Mouse (Mus musculus): ENCODE measurements around the gene Calhm5.

Calhm5 gene

DNA sequence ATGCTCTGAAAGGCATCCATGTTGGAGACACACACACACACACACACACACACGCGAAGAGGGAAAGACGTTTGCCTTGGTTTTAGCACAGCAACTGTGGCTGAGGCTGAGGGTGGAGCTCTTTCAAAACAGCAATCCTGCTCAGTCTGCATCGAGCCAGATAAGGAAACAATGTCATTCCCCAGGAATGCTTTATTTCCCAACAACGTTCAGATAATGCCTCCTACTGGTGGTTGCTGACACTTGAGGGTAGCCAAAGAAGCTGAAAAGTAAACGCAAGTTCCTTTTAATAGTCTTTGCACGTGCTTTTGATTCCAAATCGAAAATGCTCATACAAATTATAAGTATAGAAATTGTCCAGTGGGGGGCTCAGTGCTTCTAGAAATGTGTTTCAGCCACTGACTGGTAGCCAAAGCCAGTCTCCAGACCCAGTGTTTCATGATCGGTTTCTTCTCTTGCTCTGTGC lies at the start of gene Calhm5:
Gene Calhm5, minus strand, starts transcription at position 102 of the 466 bp plus-strand sequence.
- DNase-seq (ENCODE audit: inconsistent ontology term): peak; percentile 69

DNA sequence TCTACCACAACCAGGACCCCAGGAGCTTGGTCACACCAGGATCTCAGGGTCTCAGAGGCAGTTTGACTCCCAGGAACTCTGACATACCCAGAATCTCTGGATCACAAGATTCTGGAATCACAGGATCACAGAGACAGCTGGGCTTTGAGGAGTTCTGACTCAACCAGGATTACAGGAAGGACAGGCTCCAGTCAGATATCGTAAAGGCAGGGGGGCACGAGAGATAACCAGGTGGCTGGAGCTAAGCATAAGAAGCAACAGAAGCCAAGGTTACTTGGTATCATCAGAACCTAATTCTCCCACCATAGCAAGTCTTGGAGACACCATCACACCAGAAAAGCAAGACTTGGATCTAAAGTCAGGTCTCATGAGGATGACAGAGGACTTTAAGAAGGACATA lies 45.4 kb upstream of the Calhm5 start:
- DNase-seq (ENCODE audit: inconsistent ontology term): no peak

DNA sequence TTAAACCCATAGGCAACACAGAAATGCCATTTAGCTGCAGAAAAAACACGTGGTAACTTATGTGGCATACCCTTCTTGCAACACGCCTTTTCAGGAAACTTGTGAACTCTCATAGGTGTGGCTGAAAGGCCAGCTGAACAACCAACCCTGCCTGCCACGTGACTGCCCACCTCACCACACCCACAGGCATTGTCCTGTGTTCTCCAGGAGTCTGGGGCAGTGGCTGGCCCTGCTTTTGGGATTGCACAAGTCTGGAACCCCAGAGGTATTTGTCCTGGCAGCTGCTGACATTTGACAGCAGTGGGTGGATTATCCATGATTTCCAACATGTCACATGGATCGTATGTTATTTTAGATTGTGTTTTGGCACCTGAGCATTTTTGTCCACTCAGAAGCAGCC lies 43.4 kb upstream of the Calhm5 start:
- DNase-seq (ENCODE audit: inconsistent ontology term): no peak

DNA sequence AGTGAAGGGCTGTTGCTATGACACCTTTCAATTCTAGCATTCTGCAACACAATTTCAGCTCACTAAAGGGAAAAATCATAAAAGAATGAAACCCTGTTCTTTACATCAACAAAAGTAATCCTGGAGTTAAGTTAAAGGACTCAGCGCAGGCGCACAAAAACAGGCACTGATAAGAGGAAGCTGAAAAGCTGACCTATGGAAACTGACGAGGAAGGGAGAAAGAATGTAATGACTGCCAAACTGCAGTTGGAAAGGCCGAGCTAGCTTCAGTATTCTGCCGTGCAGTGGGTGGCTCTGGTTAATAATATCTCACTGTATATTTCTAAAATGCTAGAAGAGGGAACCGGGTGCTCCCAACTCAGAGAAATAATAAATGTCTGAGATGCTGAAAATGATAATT lies 41.7 kb upstream of the Calhm5 start:
- no peak for DNase-seq (ENCODE audit: inconsistent ontology term)

DNA sequence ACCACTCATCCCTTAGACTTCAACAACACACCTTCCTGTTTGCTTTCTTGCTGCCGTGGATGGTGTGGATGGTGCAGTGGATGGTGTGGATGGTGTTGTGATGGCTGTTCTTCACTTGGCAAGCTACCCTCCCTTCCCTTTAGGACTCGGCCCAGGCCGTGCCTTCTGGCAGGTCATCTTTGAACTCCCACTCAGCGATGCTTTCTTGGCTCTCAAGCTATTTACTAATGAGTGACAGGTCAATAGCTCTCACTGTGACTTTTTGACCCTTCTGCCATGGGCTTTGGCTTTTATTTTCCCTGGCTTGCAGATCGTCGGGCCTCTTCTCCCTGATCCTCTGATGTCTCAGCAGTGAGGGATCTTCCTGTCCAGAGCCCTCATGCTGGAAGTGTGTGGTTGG lies 40.1 kb upstream of the Calhm5 start:
- no peak for DNase-seq (ENCODE audit: inconsistent ontology term)

DNA sequence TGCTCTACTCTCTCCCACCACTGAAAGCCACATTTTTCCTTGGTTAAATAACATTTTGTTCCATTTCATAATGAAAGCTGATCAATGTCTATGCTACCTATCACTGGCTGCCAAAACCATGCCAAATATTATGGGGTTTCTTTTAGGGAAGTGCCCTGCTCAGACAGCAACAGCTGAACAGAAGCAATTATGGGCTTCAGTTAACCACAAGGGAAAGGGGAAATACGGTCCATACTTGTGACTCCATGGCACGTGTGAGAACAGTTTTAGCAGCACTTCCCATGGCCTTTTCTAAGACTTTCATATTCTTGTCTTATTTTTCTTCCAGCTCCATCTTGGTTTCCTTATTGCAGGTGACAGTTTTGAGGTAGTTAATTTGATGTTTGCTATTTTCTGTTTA lies 35.0 kb upstream of the Calhm5 start:
- DNase-seq (ENCODE audit: inconsistent ontology term): no peak

DNA sequence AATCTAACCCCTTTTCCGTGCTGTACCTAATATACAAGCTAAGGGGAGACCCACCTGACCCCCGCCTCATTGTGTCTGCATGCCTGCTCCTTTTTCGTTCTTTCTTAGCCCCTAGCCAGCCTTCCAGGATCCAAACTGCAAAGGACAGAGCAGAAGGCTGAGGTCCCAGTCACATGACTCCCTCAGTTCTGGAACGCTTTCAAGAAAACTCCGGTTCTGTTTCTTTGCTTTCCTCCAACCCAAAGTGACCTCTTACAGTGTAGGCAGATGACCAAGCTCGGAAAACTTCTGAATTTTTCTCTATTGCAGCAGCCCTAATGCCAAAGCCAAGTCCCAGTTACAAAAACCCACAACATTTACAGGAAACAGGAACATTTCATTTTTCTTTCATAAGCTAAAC lies 32.1 kb upstream of the Calhm5 start:
- DNase-seq (ENCODE audit: inconsistent ontology term): no peak

DNA sequence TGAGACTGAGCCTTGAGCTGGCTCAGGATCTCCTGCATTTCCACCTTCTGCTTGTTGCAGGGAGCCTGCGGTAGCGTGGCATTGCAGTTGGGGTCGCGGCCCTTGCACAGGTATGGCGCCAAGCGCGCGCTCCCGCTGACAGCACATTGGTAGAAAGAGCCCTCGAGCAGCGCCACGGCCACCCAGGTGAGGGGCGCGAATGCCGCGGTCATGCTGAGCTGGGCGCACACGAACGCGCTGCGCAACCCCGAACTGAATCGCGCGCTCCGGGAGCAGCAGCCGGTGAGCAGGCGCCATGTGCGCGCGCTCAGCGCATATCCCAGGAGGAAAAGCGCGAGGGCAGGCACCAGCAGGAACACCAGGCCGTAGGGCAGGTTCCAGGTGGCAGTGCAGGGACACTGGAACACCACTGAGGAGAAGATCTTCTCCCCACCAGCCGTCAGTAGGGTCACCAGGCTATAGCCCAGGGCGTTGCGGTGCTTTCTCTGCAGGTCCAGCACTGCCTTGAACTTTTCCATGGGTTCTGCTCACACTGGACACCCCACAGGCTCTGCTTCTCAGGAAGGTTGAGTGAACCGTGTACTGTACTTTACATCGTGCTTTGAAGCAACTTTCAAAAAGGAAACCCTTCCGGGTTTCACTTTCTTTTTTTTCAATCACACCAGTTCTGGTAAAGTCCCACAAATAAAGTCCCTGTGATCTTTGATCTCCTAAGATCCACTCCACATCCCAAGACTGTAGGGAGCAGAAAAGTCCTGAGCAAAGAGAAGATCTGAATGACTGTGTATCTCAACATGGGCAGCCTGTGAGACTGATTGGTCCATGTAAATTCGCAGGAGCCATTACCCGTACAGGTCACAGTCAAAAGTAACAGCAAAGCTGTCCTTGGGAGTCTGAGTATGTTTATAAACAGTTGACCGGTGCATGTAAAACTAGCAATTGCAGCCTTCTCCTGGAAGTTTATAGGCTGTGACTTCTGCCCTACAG lies 31.4 kb upstream of the Calhm5 start, which contains the start of gene Calhm6:
Gene Calhm6, minus strand, starts transcription at position 593 of the 987 bp plus-strand sequence.
- peak; percentile 20 for DNase-seq (ENCODE audit: inconsistent ontology term)

DNA sequence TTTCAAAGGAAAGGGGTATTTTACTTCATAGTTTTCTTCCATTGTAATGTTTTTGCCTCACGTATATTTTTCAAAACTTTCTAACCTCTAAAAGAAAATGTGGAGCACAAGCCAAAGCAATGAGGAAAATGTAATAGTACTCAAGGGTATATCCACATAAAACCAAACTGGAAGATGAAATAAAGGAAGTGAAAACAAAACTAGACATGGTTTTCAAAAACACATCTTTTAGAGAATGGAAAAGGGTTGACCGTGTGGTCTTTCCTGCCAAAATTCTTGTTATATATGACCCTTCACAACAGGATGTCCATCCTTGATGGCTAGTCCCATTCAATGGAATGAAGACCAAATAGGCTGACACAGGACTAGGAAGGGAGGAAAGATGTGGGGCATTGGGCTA lies 22.1 kb upstream of the Calhm5 start:
- DNase-seq (ENCODE audit: inconsistent ontology term): no peak

DNA sequence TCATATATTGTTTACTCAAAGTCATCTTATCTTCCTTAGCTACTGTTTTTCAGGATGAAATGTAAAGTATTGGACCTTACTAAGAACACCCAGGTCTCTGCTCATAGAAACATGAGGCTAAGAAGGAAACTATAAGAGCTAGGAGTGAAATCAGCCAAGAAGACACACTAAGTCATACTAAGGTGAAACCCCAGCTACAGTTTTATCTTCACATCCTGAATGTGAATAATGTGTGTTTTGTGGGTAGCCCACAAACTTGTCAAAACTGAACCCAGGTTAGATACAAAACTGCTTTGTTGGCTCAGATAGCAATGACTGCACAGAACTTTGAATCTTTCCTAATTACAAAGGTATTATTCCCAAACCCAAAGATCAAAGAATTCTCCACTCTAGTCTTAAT lies 21.5 kb upstream of the Calhm5 start:
- no peak for DNase-seq (ENCODE audit: inconsistent ontology term)

DNA sequence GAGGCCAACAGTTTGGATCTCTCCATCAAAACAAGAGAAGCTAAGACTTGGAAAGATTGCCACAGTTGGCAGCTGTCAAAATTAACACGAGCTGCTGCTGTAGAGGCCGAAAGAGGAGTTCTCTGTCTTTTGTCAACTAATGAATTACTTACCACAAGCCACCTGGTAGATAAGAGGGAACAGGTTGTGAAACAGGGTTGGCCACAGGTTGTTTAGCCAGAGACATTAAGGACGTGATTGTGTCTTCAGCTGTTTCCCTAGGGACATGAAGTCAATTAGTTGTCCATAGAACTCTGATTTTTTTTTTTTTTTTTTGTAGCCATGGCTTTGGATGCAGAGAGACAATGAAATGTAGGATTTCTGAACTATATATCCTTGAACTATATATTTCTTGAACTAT lies 20.8 kb upstream of the Calhm5 start:
- no peak for DNase-seq (ENCODE audit: inconsistent ontology term)

DNA sequence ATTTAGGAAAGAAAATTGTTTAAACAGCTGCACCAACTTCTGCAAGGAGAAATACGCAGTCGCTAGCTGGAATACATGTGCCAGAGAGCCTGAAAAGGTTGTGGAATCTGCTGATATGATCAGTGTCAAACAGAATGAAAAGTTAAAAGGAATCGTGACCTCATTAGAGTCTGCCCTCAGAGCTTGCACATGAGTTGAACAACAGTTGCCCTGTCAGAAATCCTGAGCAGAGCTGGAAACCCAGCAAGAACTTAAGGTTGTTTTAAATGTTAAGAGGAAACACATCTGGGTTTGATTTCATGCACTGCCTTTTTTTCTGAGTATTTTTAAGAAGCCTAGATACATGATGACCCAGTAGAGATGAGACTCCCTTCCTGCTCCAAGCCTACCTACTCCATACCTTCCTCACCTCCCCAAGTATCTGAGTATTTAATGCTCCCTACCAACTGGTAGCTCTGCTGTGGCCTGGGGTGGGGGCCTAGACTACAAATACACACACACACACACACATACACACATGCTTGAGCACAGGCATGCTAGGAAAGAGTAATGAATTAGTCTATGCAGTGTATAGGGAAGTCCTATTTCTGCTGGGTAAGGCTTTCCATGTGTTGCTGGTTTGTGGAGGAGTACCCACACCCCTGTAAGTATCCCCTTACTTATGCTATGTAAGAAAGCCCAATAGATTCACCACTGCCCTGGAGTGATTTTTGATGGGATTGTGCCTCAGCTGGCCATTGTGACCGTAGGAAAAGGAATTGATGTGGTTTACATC lies 15.8 kb upstream of the Calhm5 start:
- no peak for DNase-seq (ENCODE audit: inconsistent ontology term)

DNA sequence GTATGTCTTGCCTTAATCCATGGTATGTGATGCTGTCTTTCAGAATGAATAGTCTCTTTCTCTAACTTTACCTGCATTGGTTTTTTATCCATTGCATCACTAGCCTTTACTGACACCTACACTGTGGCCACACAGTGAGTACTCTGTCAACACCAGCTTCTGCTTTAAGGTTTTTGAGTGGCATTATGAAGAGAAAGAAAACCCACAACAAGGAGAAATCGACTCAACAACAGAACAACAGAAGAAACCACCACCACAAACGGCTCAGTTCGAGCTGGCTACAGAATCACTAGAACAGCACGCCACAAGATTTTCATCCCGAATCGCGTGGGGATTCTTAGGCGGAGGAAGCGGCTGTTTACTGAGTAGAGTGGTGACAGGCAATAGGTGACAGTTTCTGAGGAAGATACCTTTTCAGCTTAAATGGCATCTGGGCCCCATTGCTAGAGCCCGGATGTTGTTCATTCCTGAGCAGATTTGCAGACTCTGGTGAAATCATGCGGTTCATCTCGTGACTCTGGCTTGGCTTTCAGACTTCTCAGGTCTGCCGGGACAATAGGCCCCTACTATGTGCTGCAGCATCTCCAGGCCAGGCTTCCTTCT lies 14.6 kb upstream of the Calhm5 start:
- DNase-seq (ENCODE audit: inconsistent ontology term): no peak

DNA sequence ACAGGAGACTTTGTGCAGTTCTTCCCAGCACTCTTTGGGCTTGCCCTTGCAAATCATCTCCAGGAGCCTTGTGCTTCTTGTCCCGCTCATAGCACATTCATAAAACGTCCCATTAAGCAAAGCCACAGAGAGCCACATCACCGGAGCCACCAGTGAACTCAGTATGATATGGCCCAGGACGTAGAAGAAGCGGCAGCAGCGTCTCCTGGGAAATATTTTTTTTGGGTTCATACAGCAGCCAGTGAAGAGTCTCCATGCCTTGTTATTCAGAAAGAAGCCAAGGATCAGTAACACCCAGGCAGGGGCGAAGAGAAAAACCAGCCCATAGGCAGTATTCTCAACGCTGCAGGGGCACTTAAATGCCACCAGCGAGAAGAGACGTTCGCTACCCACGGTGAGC lies 355 bp downstream of the Calhm5 start:
- peak; percentile 9 for DNase-seq (ENCODE audit: inconsistent ontology term)

DNA sequence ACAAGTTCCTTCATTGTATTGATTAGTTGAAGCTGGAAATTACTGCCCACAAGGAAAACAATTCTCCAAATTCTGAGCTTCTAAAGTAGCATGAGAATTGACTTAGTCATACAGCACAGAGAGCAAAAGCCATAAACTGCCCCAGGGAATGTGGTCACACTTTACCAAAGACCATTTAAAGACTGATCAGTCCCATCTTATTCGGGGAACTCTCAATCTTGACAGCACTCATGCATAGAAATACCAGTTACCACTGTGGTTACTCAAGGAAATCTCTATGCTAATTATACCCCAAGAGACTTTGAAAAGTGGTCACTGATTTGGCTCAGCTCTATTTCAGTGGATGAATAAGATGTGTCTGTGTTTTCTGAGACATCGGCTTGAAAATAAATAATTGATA lies 1.2 kb downstream of the Calhm5 start:
- DNase-seq (ENCODE audit: inconsistent ontology term): peak; percentile 48

DNA sequence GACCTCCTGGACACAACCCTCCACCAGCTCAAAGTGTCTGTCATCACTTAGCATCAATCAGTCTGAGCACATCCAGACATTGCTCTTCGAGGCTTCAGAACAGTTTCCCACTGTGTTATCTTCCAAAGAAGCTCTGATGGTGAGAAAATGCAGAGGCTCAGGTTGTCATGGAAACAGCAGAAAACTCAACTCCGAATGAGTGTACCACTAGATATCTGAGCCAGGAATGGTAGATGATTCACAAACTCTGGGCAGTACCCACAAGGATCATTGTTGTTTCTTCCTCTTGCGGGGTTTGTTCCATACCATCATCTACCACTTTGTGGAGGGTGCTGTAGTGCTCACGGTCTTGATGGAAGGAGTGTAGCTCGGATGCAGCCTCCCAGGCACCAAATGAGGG lies 4.4 kb downstream of the Calhm5 start:
- peak; percentile 52 for DNase-seq (ENCODE audit: inconsistent ontology term)

DNA sequence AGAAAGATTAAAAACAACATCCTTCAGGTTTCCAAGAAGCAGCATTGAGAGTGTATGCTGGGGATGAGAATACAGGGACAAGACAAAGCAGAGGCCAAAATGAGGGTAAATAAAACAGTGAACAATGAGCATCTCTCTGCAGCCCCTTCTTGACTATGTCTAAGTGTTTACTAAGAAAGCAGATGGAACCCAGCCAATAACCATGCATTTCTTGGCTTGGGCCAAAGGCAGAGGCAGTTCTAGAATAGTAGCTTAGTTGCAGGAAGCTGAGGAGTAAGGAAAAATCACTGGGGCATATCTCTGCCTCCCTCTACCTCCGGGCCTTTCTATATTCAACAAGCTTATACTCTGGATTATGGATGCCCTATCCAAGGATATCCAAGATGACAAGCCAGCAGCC lies 5.8 kb downstream of the Calhm5 start:
- DNase-seq (ENCODE audit: inconsistent ontology term): no peak

DNA sequence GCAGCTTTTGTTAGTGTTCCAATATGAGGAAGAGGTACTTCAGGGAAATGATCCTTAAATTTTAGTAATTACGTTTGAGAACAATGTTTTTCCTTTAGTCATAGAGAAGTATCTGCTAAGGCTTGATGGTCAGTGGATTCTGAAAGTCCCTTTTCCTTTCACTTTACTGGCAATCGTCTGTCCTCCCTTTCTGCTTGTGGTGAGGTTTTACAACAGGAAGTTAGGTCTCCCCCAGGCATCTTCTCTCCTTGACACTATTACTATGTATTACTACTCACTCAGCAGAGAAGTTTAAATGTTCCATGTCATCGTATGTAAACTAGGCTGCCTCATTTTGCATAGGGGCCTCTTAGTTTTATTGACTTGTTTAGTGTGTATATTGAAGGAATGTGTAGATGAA lies 6.8 kb downstream of the Calhm5 start:
- no peak for DNase-seq (ENCODE audit: inconsistent ontology term)

DNA sequence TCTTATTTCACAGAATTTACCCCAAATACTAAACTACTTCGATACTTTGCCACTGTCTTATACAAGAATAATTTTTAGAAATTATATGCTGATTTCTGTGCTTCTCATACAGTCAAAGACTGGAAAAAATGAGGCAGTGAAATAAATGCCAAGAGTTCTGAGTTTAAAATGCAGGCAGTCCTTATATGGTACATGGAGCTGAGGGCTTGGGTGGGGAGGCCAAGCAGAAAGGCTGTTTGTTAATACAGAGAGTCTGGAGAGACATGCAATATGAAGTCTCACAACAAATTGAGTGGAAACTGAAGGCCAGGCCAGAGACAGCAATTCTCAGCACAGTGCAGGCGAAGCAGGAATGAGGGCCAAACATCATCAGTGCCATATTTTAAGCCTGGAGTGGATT lies 7.8 kb downstream of the Calhm5 start:
- DNase-seq (ENCODE audit: inconsistent ontology term): peak; percentile 27

DNA sequence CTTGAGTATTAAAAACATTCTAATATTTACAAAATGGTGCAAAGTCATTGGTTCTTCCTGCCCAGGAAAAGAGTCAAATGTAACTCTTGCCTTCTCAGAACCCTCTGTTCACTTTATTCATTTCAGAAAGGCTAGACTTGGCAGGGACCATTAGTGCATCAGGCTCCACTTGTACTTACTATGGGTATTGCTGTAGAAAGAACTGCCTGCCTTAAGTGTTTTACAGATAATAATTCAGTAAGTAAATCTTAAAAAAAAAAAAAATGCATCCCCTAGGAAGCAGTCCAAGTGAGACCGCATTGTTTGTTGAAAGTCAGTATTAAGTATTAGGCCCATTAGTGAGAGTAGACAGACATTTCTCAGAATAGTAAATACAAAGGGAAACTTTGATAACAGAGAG lies 9.8 kb downstream of the Calhm5 start:
- no peak for DNase-seq (ENCODE audit: inconsistent ontology term)

DNA sequence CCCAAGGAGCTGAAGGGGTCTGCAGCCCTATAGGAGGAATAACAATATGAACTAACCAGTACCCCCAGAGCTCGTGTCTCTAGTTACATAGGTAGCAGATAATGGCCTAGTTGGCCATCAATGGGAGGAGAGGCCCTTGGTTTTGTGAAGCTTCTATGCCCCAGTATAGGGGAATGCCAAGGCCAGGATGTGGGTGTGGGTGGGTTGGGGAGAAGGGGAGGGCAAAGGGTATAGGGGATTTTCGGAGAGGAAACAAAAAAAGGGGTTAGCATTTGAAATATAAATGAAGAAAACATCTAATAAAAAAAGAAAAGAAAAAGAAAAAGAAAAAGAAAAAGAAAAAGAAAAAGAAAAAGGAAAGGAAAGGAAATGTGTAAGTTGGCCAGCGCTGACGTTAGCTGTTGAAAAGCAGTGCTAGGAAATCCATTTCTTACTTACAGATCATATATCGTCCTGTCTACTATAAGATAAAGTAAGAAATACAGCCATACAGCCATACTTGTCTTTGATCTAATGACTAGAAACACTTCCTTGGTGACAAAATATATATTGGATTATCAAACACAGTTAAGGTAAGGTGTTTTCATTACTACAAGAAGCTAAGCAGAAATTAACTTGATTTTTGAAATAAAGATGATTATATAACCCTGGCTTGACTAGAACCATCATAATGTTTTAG lies 21.7 kb downstream of the Calhm5 start:
- DNase-seq (ENCODE audit: inconsistent ontology term): no peak

DNA sequence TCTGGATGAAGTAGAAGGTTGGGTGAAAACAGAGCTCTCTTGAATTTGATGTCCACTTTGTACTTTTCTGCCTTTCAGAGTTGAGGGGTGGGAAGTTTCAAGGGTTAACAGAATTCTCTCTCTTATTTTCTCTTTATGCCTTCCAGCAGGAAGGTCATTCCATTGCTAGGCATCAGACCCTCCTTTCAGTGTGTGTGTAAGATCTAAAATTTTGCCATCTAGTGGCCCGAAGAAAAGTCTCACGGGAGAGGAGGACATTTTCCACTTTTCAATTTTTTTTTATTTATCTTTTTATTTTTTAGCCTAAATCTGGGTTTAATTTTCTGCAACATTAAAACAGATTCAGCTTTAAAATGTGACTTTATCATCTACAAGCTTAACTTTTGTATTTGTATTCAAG lies 24.7 kb downstream of the Calhm5 start:
- DNase-seq (ENCODE audit: inconsistent ontology term): no peak

Measured in Muller cell, postnatal 12 days (primary cell).